Mouse (Mus musculus) liver, adult (tissue): Measurements from ENCODE around the gene Bnc2.

Experiments
- GATA4 ChIP-seq: IDR thresholded peaks from 2 replicates; pipeline ENCODE4 v1.6.1; 2014; ENCODE audit warnings: mild to moderate bottlenecking, low read length; ENCODE audit not compliant: insufficient replicate concordance

Bnc2 gene

DNA sequence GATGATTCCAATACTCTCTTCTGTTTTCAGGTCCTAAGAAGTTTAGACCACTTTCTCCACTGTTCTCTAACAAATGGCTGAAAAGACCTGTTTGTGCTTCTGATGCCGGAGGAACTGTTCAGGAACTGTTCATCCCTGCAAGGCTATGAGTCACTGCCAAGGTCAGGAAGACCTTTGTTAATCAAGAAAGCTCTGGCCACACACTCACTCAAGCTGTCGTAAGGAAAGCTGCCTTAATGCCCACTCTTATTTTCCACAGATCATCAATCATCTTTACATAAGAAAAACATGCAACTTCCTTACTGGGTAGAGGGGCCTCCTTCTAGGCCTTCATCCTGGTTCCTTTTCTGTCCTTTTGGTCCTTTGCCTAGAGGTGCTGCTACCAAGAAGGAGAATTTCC is 322.4 kb downstream of the Bnc2 start:
- TF ChIP-seq GATA4 = no peak

DNA sequence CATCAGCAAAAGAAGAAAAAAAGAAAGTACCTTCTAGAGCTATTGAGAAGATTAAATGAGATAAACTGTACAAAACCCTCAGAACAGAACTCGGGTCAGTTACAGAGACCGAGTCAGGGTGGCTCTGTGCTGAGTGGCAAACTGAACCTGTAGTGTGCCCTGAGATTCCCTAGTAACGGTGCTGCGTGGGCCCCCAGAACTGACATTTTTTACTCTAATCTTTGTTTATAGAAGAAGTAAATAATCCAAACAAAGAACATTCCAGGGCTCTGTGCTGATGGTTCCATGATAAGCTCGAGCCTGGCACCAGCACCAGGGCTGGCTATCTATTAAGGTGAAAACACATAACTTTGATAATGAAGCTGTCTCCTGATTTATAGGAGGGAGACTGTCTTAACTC is 325.5 kb downstream of the Bnc2 start:
- no peak for TF ChIP-seq GATA4

DNA sequence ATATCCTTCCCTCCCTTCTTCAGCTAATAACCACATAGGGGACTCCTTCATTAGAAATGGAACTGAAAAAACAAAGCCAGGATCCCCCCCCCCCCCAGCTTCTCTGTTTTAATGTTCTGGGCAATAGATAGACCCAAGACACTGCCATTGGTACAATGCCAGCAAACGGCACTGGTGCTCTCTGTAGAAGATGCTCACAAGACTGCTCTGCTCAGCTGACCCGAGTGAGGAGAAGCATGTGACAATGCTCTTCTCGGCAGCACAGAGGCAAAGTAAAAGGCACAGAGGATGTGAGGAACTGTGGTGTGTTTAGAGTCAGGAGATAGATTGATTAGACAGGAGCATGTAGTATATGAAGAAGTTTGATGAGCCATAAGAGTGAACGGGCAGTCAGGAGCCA is 335.9 kb downstream of the Bnc2 start:
- TF ChIP-seq GATA4 = no peak

DNA sequence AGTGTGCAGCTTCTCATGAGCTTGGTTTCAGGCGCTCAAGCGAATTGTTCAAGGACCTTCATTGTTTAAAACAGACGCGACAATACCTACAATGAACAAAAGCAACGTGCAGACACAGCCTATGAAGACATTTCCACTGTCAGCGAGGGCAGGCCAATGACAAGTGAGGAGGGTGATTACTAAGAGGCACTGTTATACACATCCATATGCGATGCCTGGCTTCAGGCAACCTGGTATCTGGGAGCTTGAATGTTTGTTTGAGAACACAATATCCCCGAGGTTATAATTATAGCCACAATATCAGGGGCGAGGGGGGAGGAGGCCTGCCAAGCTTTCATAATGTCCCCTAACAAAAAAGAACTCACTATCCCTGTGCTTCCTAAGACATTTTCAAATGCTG is 343.1 kb downstream of the Bnc2 start:
- no peak for TF ChIP-seq GATA4

DNA sequence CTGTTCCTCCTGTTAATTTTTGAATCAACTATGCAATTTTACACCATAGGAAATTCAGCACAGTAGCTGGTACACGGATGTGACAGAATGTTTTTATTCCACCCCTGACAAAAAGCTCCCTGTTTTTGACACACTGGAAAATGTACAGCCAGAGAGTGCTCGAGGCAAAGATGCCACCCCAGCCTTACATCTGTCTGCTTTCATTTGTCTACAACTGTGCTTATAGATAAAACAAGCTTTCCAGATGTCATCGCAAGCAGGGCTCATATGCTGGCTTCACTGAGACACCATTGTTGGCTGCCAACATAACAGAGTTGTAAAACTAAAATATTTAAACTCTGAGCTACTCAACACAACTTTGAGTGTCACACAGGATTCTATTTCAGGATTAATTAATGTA is 343.6 kb downstream of the Bnc2 start:
- TF ChIP-seq GATA4 = no peak

DNA sequence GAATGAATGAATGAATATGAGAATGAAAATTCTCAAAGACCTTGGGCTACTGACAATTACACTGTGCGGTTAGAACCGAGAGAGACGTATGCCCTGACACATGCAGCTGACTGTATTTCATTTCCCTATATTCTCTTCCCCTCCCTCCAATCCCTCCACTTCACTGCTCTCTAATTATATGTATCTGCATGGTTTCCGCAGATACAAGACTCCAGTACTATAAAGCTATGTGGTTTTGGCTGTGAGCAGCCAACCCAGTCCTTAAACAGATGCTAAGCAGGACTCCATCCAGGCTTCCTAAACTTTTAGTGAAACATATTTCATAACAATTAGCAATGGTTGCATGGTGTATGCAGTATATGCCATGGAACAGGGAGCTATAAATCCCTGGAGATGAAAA is 344.6 kb downstream of the Bnc2 start:
- TF ChIP-seq GATA4 = no peak

DNA sequence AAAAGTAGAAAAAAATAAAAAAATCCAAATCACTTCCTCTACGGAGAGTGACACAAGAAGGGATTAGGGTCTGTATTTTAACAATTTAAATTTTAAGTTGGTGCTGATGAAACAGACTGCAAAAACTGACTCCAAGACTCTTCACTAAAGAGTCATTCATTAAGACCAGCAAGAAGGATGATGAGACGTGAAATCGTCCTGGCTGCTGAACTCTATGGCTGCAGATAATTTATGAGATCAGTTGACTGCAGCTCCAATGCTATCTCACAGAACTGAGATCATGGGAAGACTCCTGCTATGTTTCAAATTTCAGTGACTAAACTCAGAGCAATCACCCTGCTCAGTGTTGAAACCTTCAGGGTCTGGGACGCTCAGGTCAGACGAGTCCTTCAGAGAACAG is 345.4 kb downstream of the Bnc2 start:
- no peak for TF ChIP-seq GATA4

DNA sequence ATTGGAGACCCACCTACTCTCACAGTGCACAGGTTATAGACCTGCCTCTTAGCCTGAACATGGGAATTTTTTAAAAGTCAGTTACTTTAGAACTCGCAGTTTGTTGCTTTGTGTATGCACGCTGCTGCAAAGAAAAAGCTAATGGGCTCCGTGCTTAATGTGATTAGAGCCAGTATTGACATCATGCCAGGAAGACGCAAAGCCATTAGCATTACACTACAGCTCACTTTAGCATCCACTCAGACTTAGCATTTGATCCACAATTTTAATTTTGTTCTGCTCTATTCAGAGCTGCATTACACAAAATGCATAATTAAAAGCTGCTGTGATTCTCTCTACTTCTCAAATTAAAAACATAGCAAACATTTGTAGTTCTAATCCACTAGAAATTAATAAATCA is 350.7 kb downstream of the Bnc2 start:
- no peak for TF ChIP-seq GATA4

DNA sequence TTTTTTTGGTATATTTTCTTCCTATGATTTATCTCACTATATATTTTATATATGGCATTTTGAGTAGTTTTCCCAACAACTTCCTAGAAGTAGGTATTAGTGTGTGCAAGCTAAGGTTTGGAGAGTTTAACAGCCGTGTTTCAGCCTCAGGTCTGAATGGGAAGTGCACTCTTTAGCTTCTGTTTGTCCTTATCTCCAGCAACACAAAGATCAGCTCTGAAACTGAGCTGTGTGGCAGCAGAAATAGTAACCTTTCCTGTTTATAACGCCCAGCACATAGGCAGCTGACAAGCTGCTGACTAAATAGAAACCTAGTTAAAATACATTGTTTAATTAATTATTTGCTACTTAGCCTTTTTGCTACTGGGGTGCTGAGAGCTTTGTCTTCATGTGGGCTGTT is 353.5 kb downstream of the Bnc2 start:
- TF ChIP-seq GATA4 = no peak

DNA sequence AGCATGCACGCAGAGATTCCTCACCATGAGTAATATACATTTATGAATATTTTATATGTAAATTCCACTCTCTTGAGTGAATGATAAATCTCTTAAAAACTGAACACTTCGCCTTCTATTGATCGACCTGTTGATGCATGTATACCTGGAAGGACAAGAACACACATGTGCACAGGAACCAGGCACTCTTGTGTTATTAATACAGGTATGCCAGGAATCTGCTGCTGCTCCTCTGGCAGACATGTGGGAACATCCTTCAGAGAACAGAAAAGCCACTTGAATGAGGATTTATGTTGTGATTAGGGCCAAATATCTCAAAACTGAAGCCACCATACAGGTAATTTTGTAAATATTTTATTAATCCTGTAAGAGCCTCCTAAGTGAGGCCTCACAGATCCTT is 357.7 kb downstream of the Bnc2 start:
- no peak for TF ChIP-seq GATA4

DNA sequence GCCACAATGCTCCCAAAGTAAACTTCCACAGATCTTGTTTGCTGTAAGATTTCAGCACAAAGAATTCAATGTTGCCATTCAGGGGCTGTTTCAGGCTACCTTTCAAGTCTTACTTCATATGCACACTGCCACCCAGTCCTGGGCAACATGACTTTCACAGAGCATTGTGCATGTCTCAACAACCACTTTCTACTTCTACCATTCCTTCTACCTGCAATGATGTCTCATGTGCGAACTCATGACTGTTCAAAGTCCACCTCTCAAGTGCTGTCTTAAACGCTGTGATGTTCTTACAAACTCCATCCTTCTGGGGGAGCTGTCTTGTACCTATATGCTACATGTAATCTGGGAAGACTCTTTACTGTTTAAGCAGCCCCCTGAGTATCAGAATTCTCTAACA is 363.7 kb downstream of the Bnc2 start:
- no peak for TF ChIP-seq GATA4

DNA sequence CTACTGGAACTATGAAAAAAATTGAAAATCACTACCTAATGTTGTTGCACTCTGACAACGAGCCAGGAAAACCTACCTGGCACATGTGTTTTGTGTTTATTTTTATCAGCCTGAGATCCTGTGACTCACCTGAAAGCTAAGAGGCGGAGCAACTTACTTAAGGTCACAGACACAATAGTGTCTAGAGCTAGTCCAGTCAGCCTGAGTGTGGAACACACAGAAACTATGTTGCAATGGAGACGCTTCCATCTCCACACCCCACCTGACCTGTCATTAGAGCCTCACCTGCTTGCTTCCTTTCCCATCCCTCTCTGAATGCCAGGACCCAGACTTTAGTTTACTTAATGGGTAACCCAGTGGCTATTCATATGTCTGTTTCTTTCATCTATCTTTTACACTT is 364.2 kb downstream of the Bnc2 start:
- no peak for TF ChIP-seq GATA4

DNA sequence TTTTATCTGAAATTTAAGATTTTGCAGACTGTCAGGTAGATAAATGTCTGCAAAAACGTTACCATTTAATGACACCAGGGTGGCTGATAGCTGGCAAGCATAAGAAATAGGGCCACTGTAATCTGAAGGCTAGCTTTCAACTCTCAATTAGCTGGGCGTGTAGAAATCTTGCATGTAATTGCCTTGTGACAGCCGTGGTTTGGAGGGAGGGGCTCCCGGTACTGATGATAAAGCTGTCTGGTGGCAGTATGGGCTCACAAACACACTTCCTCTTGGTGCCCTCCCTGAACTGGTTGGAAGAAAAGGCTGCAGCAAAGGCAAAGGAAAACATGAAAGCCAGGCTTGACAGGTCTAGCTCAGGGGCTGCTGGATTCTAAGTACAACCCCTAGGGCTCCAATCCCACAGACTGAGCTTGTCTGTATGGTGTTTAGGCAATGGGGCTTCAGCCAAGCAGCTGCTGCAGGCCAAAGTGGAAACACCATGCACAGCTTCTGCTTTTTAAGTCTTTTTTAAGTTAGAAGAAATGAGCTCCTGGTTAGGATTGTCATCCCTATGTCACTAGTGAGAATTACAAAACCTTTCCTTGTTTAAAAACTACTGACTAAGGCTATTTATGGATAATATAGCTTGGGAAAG is 366.7 kb downstream of the Bnc2 start:
- TF ChIP-seq GATA4 = no peak

DNA sequence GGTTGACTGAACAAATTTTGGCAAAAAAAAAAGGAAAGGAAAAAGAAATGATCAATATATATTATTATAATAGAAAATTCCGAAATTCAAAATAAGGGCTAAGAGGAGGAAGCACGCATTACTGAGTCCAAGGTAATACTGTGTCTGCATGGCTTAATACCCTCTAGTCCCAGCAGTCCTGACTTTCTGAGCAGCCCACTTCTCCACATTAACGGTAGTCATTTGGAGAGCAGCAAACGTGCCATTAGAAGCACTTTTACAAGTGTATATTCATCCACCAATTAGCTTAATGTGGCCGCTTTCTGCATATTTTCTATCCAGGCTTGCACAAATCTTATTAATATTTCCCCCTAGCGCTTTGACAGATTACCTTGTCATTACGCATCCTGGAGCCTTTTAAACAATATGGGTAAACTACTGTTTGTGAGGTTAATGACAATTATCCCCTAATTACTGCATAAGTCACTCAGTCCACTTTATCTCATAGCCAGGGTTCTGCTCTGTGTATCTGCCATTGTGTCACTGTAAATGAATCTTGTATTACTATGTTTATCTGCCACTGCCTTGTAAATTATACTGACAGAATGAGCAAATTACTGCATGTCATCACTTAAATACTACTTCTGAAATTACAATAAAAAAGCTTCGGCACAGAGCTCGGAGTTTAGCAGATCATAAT is 368.0 kb downstream of the Bnc2 start:
- no peak for TF ChIP-seq GATA4

DNA sequence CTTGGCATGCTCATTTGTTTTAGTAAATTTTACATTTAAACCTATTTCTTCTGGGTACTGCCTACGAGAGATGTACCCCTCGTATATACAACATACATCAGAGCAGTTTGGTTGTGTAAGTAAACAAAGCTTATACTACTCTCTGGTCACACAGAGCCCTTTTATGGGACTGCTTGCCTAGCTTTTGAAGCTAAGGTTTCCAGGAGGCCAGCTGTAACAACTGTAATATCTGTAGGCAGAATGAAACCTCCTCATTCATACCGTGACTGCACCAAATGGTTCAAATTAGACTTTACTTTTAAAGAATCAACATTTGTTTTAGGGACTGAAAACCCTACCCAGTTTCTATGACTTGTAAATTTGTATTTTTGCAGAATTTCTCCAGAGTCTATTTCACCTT is 372.1 kb downstream of the Bnc2 start:
- TF ChIP-seq GATA4 = no peak

DNA sequence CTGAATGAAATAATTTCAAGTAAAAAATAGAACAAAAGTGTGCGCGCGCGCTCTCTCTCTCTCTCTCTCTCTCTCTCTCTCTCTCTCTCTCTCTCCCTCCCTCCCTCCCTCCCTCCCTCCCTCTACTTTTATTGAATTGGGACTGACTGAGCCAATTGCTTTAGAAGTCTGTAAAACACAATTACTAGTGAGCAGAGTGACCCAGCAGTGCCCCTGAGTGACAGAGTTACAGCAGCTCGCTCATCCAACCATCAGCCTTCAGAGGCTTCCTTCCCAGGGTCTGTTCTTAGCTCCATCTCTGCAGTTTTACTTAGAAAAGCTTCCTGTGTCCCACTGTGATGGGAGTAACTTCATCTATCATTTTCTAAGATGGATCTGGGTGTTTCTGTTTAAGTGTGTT is 389.9 kb downstream of the Bnc2 start:
- TF ChIP-seq GATA4 = no peak

DNA sequence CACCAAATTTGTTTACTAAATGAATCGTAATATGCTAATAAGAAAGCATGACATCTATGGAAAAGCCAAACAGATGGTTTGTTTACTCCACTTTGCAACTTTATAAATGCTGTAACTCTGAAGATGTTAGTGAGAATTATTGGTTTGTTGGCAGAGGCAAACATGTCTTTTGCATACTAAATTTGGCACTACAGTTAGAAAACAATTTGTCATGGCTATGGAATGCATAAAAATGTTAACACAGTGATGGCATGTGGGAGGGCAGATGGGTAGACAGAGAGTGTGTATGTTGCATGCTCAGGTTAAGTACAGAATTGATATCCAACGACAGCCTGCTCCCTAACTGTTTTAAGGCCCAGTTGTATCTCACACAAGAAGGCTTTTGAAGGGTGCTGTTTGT is 392.4 kb downstream of the Bnc2 start:
- TF ChIP-seq GATA4 = no peak

DNA sequence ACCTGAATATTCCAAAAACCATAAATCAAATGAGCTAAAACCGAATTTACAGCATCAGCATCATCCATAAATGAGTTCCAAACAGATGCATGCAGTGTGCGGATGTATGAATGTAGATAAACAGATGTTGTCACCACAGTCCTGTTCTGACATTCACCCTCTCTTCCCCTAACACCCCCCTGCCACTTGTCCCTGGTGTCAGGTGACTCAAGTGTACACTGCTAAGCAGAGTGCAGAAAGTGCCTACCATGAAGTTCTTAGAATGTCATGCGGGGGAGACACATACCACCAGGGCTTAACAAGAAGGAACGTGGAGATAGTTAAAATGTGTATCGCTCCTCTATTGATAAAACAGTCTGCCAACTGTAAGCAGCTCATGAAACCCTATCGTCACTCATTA is 396.9 kb downstream of the Bnc2 start:
- no peak for TF ChIP-seq GATA4

DNA sequence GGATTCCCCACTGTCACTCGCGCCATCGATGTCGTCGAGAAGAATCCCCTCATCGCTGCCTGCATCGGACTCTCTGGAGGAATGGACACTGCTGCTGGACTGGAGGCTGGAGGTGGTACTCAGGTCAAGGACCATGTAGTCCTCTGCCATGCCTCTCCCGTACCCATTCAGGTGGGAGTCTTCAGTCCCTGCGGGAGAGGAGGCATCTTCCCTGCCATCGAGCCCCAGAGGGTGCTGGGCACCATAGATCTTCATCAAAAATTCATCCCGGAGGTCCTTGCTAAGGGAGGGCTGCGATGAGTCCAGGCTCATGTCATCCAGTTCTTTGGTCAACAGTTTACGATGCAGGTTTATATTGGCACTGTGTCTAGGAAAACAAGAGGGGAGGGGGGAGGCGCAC is 399.0 kb downstream of the Bnc2 start:
- TF ChIP-seq GATA4 = no peak
